Mouse (Mus musculus) midbrain, embryonic 12.5 days (tissue): ENCODE data around the gene Pfkfb3. TPM values are rescaled to one million over a fixed set of nuclear protein-coding genes. Genes with fewer than 3 reads are reported as not detected.

ENCODE experiments used
- ATAC-seq: fragments of 200-750 bp; cut with Nextera tagmentation; 2 replicates; pipeline ENCODE4 v1.8.0; 2017; ENCODE audit warnings: low read depth, moderate TSS enrichment, moderate library complexity; ENCODE audit not compliant: low FRiP score
- H3K27ac ChIP-seq: fragments of 300-500 bp; sonication (generic); replicated peaks from 2 replicates; pipeline ENCODE4 v1.5.1; 2016; ENCODE audit warnings: mild to moderate bottlenecking
- H3K27me3 ChIP-seq: fragments of 300-500 bp; sonication (generic); 2 replicates; pipeline ENCODE4 v1.6.1; 2016; ENCODE audit warnings: mild to moderate bottlenecking
- H3K36me3 ChIP-seq: fragments of 300-500 bp; sonication (generic); 2 replicates; pipeline ENCODE4 v1.6.1; 2016
- H3K4me1 ChIP-seq: fragments of 300-500 bp; sonication (generic); 2 replicates; pipeline ENCODE4 v1.6.1; 2016
- H3K4me2 ChIP-seq: fragments of 300-500 bp; sonication (generic); replicated peaks from 2 replicates; pipeline ENCODE4 v1.6.1; 2016; ENCODE audit warnings: mild to moderate bottlenecking, moderate library complexity
- H3K4me3 ChIP-seq: fragments of 300-500 bp; sonication (generic); 2 replicates; pipeline ENCODE4 v1.5.1; 2016; ENCODE audit warnings: mild to moderate bottlenecking
- H3K9ac ChIP-seq: fragments of 300-500 bp; sonication (generic); replicated peaks from 2 replicates; pipeline ENCODE4 v1.6.1; 2016; ENCODE audit warnings: mild to moderate bottlenecking, moderate library complexity
- H3K9me3 ChIP-seq: fragments of 300-500 bp; sonication (generic); 2 replicates; pipeline ENCODE4 v1.6.1; 2016; ENCODE audit warnings: mild to moderate bottlenecking
- WGBS: fragments of 180-500 bp; shearing (Covaris S2); methylation state at CpG from one replicate; pipeline ENCODE4 v1.1.7; 2016; 5-methylcytosine and 5-hydroxymethylcytosine counted together
- polyA plus RNA-seq: library from polyadenylated mRNA; unstranded; fragments of >200 nt; fragmentation: Nextera tagmentation; extraction: Ambion mirVana; gene quantifications from 2 replicates; pipeline ENCODE4 v1.2.1, GENCODE M21; 2016

Gene Pfkfb3
- polyA plus RNA-seq, 1 experiment from 2014 or later = 14.9 TPM

DNA sequence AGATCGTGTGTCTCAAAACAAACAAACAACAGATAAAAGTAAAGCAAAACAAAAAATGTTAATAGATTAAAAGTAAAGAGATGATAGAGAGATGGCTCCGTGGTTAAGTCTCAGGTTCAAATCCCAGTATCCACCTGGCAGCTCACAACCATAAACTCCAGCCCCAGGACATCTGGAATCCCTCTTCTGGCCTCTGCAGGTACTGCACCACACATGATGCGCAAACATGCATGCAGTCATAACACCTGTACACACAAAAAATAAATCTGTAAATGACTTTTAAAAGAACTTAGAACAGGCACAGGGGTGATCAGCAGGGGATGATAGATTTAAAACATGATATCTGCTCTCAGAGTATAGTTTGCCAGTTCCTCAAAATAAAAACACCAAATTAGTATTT, 131.5 kb downstream of the Pfkfb3 start:
- Histone ChIP-seq H3K4me2 (no peak overlapping the region), H3K9me3 (no peaks in the 10 kb centered on the region), H3K27me3 (no peaks in the 10 kb centered on the region), H3K27ac (no peak overlapping the region), H3K4me1 (no peaks in the 10 kb centered on the region), H3K4me3 (no peak overlapping the region), H3K36me3 (no peaks in the 10 kb centered on the region), H3K9ac (no peak overlapping the region)
- WGBS = 82% methylated on average over 3 of the region's 3 CpGs
- ATAC-seq = no peak

Other genes with a start within 250 kb of the Pfkfb3 start
- gene Rbm17, start 50.1 kb upstream of the Pfkfb3 start, polyA plus RNA-seq = 166 and 173 TPM in 2 replicates
- not detected in 2 replicates for gene Gm17490, start 72.2 kb upstream of the Pfkfb3 start, polyA plus RNA-seq
- 0.04 TPM in 1 of 2 replicates, not detected in the other for gene Il2ra, start 88.7 kb upstream of the Pfkfb3 start, polyA plus RNA-seq
- gene Il15ra, start 151.2 kb upstream of the Pfkfb3 start, polyA plus RNA-seq = 0.82 and 0.91 TPM in 2 replicates
- 154 and 165 TPM in 2 replicates for gene Fbh1, start 223.5 kb upstream of the Pfkfb3 start, polyA plus RNA-seq
- 55.0 and 55.5 TPM in 2 replicates for gene Ankrd16, start 223.8 kb upstream of the Pfkfb3 start, polyA plus RNA-seq